ENCODE assay signal across 14 mouse cellular contexts in the genomic region with DNA sequence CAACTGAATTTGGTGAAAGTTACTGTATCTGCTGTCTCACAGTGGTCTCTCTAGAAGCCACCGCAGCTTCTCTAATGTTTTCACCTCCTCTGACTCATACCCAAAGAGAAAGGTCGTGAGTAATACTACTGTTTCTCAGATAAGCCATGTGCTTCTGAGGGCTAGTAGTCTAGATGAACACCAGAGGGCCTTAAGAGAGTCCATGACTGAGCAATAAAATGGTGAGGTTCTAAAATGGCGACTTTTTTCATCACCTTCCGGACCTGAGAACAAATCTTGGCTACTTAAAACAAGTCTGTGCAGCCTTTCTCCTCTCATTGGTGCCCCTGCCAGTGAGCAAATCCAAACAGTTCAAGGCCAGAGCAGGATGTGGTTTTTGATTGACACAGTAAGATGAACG. TPM values are rescaled to one million over a fixed set of nuclear protein-coding genes. Genes with fewer than 3 reads are reported as not detected.
A peak's percentile ranks its signal among the peaks of the same experiment; 100 is the strongest.
DNase-seq lines count a peak whose midpoint lies in the region; ATAC-seq lines count a peak whose summit lies in the region.
"Had no signal": no experiment of that assay in that cellular context is flagged by ENCODE, and none has a peak within 500 bp of the region (broad histone marks: within the 10 kb centered on the region; RNA-seq: fewer than 3 reads in every experiment).

No protein-coding gene starts in this region.

- no peaks in the 10 kb centered on the region for H3K27me3 ChIP-seq in forebrain, embryonic 10.5 days (ENCODE audit: poor library complexity, severe bottlenecking)
- H3K27me3 ChIP-seq: limb, embryonic 13.5 days; stomach, embryonic 15.5 days had no signal

- no peaks in the 10 kb centered on the region for H3K4me1 ChIP-seq in forebrain, embryonic 10.5 days
- H3K4me1 ChIP-seq: limb, embryonic 13.5 days; stomach, embryonic 15.5 days had no signal

- ATAC-seq in hematopoietic stem cell, adult 5-6 weeks (replicated peaks in 1 of 2; ENCODE audit: insufficient read depth in 1 of 2, low FRiP score in 2 of 2, low TSS enrichment in 1 of 2, low read depth in 1 of 2, poor library complexity in 2 of 2, severe bottlenecking in 2 of 2) = peak; percentile 78 to 83
- ATAC-seq in neutrophil, adult 5-6 weeks (ENCODE audit: extremely low read depth, insufficient number of reproducible peaks, low FRiP score, poor library complexity, severe bottlenecking) = peak; percentile 78
- ATAC-seq: hindbrain, postnatal 0 days had no signal

- H3K9me3 ChIP-seq in forebrain, embryonic 10.5 days = no peaks in the 10 kb centered on the region
- H3K9me3 ChIP-seq: limb, embryonic 13.5 days; stomach, embryonic 15.5 days had no signal

- H3K36me3 ChIP-seq in forebrain, embryonic 10.5 days (replicated peaks) = no peaks in the 10 kb centered on the region
- H3K36me3 ChIP-seq: limb, embryonic 13.5 days; stomach, embryonic 15.5 days had no signal

- H3K27ac ChIP-seq in forebrain, embryonic 10.5 days = no peak overlapping the region
- H3K27ac ChIP-seq: heart, adult 2 months; hindbrain, postnatal 0 days; limb, embryonic 13.5 days; stomach, embryonic 15.5 days had no signal

- DNase-seq in spleen, adult 12 weeks (ENCODE audit: low spot score) = peak; percentile 25
- no peak for DNase-seq in spleen, postnatal 4 days (ENCODE audit: low spot score in 2 of 2)
- peak; percentile 56 for DNase-seq in thymus, postnatal 4 days
- DNase-seq in forebrain, embryonic 10.5 days (ENCODE audit: extremely low spot score, low spot score) = no peak
- no peak for DNase-seq in heart, postnatal 4 days
- DNase-seq in gastrocnemius, adult 18-20 months (ENCODE audit: low spot score) = no peak
- DNase-seq: layer of hippocampus, adult 9-11 months; midbrain, embryonic 14.5 days had no signal

- H3K4me3 ChIP-seq in forebrain, embryonic 10.5 days = no peak overlapping the region
- H3K4me3 ChIP-seq: heart, adult 2 months; limb, embryonic 13.5 days; stomach, embryonic 15.5 days had no signal

- 84% methylated on average over 5 of the region's 5 CpGs for WGBS in forebrain, embryonic 10.5 days

RNA-seq across cellular contexts. Expression of gene Clec2i, which starts 1.4 kb away (rescaled TPM):
- 17.0 and 22.4 TPM in 2 replicates for total RNA-seq in hematopoietic stem cell, adult 5-6 weeks (2017)
- total RNA-seq in neutrophil, adult 5-6 weeks (2017) = 148 and 170 TPM in 2 replicates
- polyA plus RNA-seq in forebrain, embryonic 10.5 days (2016; fragmentation: Nextera tagmentation; extraction: Ambion mirVana) = not detected in 2 replicates
- total RNA-seq in heart, postnatal 4 days (2021) = not detected
- total RNA-seq in gastrocnemius, adult 18-20 months (2021) = not detected
- total RNA-seq: hindbrain, postnatal 0 days had no signal
- polyA plus RNA-seq: midbrain, embryonic 14.5 days had no signal

RNA-seq across cellular contexts. Expression of gene BC035044, which starts 2.1 kb away (rescaled TPM):
- 109 and 150 TPM in 2 replicates for total RNA-seq in hematopoietic stem cell, adult 5-6 weeks (2017)
- 20.4 and 25.3 TPM in 2 replicates for total RNA-seq in neutrophil, adult 5-6 weeks (2017)
- 0.52 and 0.64 TPM in 2 replicates for polyA plus RNA-seq in forebrain, embryonic 10.5 days (2016; fragmentation: Nextera tagmentation; extraction: Ambion mirVana)
- total RNA-seq in heart, postnatal 4 days (2021) = under 1 TPM in 1 of 2 experiments, not detected in 1; 0.21 TPM
- total RNA-seq in gastrocnemius, adult 18-20 months (2021) = not detected
- total RNA-seq: hindbrain, postnatal 0 days had no signal

RNA-seq across cellular contexts. Expression of gene Clec2g, which starts 45.3 kb away (rescaled TPM):
- not detected in 2 replicates for total RNA-seq in hematopoietic stem cell, adult 5-6 weeks (2017)
- 2.9 TPM in 1 of 2 replicates, not detected in the other for total RNA-seq in neutrophil, adult 5-6 weeks (2017)
- not detected in 2 replicates for polyA plus RNA-seq in forebrain, embryonic 10.5 days (2016; fragmentation: Nextera tagmentation; extraction: Ambion mirVana)
- total RNA-seq in heart, postnatal 4 days (2021) = 1 to 10 TPM in 1 of 2 experiments, under 1 TPM in 1; 0.63 to 1.5 TPM
- 1 to 10 TPM; 1.3 to 4.2 TPM for total RNA-seq in gastrocnemius, adult 18-20 months (2021)
- total RNA-seq: hindbrain, postnatal 0 days had no signal
- polyA plus RNA-seq: heart, adult 2 months; hindbrain, postnatal 0 days; limb, embryonic 13.5 days; midbrain, embryonic 14.5 days had no signal

Comparison
In these comparisons a context has a peak if more than half of its experiments do, and no peak if none do; other contexts are left out.
1. DNase-seq: peak in spleen, adult 12 weeks (single experiment) and thymus, postnatal 4 days (single experiment); none in spleen, postnatal 4 days (0 of 2), forebrain, embryonic 10.5 days (single experiment), heart, postnatal 4 days (single experiment) and gastrocnemius, adult 18-20 months (single experiment).
2. RNA of gene Clec2i, which starts 1.4 kb away (total RNA-seq): 148 to 170 TPM in neutrophil, adult 5-6 weeks and 17.0 to 22.4 TPM in hematopoietic stem cell, adult 5-6 weeks; not detected in heart, postnatal 4 days and not detected in gastrocnemius, adult 18-20 months; every median in the first group is over 10 times any median in the second.
3. RNA of gene BC035044, which starts 2.1 kb away (total RNA-seq): 109 to 150 TPM in hematopoietic stem cell, adult 5-6 weeks and 20.4 to 25.3 TPM in neutrophil, adult 5-6 weeks; 0.21 TPM in heart, postnatal 4 days and not detected in gastrocnemius, adult 18-20 months; every median in the first group is over 10 times any median in the second.